Mouse (Mus musculus) heart, adult 2 months (tissue): Measurements from ENCODE around the gene Ptch2.

Source experiments
- CTCF ChIP-seq: fragments of 200-600 bp; IDR thresholded peaks from 2 replicates; pipeline ENCODE4 v1.8.1; 2022; ENCODE audit warnings: antibody characterized with exemption, mild to moderate bottlenecking, moderate library complexity
- POLR2A ChIP-seq: fragments of 200-500 bp; IDR thresholded peaks from 2 replicates; pipeline ENCODE4 v1.6.1; 2011; ENCODE audit warnings: mild to moderate bottlenecking, low read depth, low read length, control low read depth; ENCODE audit not compliant: insufficient read depth

- TF ChIP-seq POLR2A (no peak), CTCF (no peak)
Observed at GRCm38 (mm10) chr4:117071183-117071582, 24.7 kb upstream of the Ptch2 start.
